Mouse (Mus musculus) lung, postnatal 0 days (tissue): ENCODE data around the gene Il18.

Source experiments
- CTCF ChIP-seq: IDR thresholded peaks from 2 replicates; pipeline ENCODE4 v1.5.1; 2016; ENCODE audit warnings: antibody characterized with exemption, mild to moderate bottlenecking
- EP300 ChIP-seq: IDR thresholded peaks from 2 replicates; pipeline ENCODE4 v1.6.1; 2016; ENCODE audit warnings: antibody characterized with exemption, mild to moderate bottlenecking, control low read depth

DNA sequence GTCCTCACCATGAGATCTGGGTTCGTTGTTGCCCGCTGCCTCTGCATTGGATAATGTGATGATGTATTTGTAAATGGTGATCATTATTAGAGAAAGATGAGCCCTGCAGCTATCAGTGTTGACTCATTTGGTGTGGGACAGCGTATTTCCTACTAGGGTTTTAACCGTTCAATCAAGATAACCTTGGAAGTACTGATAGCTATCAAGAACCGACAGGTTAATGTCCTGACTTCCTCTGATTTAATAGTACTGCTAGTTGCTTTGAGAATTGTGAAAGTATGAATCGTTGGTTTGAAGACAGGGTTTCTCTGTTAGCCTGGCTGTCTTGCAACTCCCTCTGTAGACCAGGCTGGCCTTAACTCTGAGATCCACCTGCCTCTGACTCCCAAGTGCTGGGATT lies 49.7 kb downstream of the Il18 start:
- no peak for TF ChIP-seq CTCF
- no peak for TF ChIP-seq EP300
